Mouse (Mus musculus) midbrain, embryonic 14.5 days (tissue): ENCODE measurements at regions not wholly inside any gene's neighbourhood (a gene's known extent, or its start where the extent isn't known, plus 50 kb on each side); places are given as distances from the start of the nearest gene placed in this dataset.

ENCODE experiments used
- ATAC-seq: fragments of 200-750 bp; cut with Nextera tagmentation; 2 replicates; pipeline ENCODE4 v1.8.0; 2017; ENCODE audit warnings: moderate number of reproducible peaks, moderate library complexity; ENCODE audit not compliant: low FRiP score, low TSS enrichment
- DNase-seq: peaks from one replicate; pipeline ENCODE4 v3.0.0-alpha.2; 2015
- H3K27ac ChIP-seq: fragments of 300-500 bp; sonication (generic); replicated peaks from 2 replicates; pipeline ENCODE4 v1.5.1; 2014; ENCODE audit warnings: mild to moderate bottlenecking, low read depth, low read length, moderate library complexity
- H3K27me3 ChIP-seq: fragments of 300-500 bp; sonication (generic); 2 replicates; pipeline ENCODE4 v1.6.1; 2014; ENCODE audit warnings: low read length, control low read depth, mixed read lengths; ENCODE audit not compliant: control insufficient read depth, insufficient read depth
- H3K36me3 ChIP-seq: fragments of 300-500 bp; sonication (generic); 2 replicates; pipeline ENCODE4 v1.6.1; 2014; ENCODE audit warnings: low read length, control low read depth; ENCODE audit not compliant: control insufficient read depth, insufficient read depth
- H3K4me1 ChIP-seq: fragments of 300-500 bp; sonication (generic); 2 replicates; pipeline ENCODE4 v1.6.1; 2014; ENCODE audit warnings: mild to moderate bottlenecking, antibody characterized with exemption, low read length, control low read depth; ENCODE audit not compliant: control insufficient read depth, insufficient read depth
- H3K4me2 ChIP-seq: fragments of 300-500 bp; sonication (generic); 2 replicates; pipeline ENCODE4 v1.6.1; 2014; ENCODE audit warnings: mild to moderate bottlenecking, low read length, moderate library complexity
- H3K4me3 ChIP-seq: fragments of 300-500 bp; sonication (generic); replicated peaks from 2 replicates; pipeline ENCODE4 v1.5.1; 2014; ENCODE audit warnings: low read depth, low read length
- H3K9ac ChIP-seq: fragments of 300-500 bp; sonication (generic); replicated peaks from 2 replicates; pipeline ENCODE4 v1.6.1; 2014; ENCODE audit warnings: mild to moderate bottlenecking, low read length, moderate library complexity
- H3K9me3 ChIP-seq: fragments of 300-500 bp; sonication (generic); 2 replicates; pipeline ENCODE4 v1.6.1; 2016; ENCODE audit warnings: low read length, control low read depth, mixed read lengths; ENCODE audit not compliant: control insufficient read depth
- WGBS: fragments of 180-500 bp; shearing (Covaris S2); extraction: QIAGEN DNeasy Blood & Tissue Kit; methylation state at CpG from one replicate; pipeline ENCODE4 v1.1.7; 2014; 5-methylcytosine and 5-hydroxymethylcytosine counted together

DNA sequence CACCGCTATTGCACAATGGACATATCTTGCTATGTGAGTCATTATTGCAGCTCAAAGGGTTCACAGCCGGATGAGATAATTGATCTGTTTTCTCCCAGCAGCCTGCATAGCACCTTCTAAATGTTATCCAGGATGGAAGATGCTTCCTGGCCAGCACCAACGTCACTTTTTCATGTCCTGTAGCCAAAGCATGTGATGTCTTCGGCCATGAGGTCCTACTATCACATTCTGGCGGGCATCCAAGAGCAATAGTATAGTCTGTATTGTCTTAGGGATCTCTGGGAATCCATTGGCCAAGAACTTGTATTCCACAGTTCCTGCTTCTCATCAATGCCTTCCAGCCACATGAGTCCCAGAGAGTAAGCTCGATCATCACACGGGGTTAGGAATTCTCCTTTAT, 70.6 kb downstream of the Npy start:
- H3K9ac ChIP-seq: no peak overlapping the region
- 92% methylated on average over 7 of the region's 7 CpGs for WGBS
- H3K27ac ChIP-seq: no peak overlapping the region
- H3K4me3 ChIP-seq: no peak overlapping the region
- H3K36me3 ChIP-seq: no peaks in the 10 kb centered on the region
- peaks cover 5% of the 10 kb centered on the region; the same call in 1 of the 2 replicates for H3K9me3 ChIP-seq
- ATAC-seq (no peak), DNase-seq (no peak)
- no peak overlapping the region for H3K4me2 ChIP-seq
- no peaks in the 10 kb centered on the region for H3K27me3 ChIP-seq
- no peaks in the 10 kb centered on the region for H3K4me1 ChIP-seq

DNA sequence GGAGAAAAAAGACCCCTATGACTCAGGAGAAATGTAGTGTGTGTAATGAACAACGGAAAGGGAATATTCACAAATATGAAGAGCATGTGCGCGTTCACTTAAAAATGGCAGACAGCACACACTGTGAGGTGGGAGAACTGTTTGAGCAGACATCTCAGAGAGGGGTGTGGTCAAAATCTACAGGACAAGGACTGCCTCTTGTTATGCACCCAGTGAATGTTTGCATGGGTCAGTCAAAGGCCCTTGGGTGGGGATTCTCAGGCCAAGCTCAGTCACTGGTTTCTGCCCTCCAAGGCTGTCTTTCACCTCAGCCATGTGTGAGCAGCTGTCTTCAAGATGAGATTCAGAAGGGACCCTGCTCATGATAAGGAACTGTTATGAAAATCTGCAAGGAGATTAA, 76.6 kb downstream of the Npy start:
- Histone ChIP-seq H3K4me2 (no peak overlapping the region), H3K4me1 (no peaks in the 10 kb centered on the region), H3K27me3 (no peaks in the 10 kb centered on the region), H3K4me3 (no peak overlapping the region), H3K9ac (no peak overlapping the region), H3K36me3 (no peaks in the 10 kb centered on the region), H3K27ac (no peak overlapping the region), H3K9me3 (peaks cover 5% of the 10 kb centered on the region; the same call in 1 of the 2 replicates)
- WGBS: 97% methylated on average over 3 of the region's 3 CpGs
- no peak for DNase-seq
- ATAC-seq: no peak

DNA sequence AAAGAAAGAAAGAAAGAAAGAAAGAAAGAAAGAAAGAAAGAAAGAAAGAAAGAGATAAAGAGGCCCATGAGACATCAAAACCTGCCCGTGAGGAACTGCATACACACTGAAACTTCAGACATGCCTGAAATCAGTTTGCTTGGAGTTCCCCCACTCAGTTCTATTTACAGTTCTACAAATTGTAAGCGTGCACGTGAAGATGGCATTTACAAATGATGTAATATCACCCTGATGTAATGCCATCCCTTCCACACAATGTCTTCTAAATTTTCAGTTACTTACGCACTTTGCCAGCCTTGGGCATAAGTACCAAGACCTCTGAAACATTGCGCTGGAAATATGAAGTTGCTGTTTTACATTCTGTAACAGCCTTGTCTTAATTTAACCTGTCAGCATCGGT, 79.0 kb downstream of the Npy start:
- H3K4me3 ChIP-seq: no peak overlapping the region
- WGBS: 91% methylated on average over 6 of the region's 6 CpGs
- no peaks in the 10 kb centered on the region for H3K9me3 ChIP-seq
- no peak overlapping the region for H3K9ac ChIP-seq
- H3K27ac ChIP-seq: no peak overlapping the region
- H3K36me3 ChIP-seq: no peaks in the 10 kb centered on the region
- DNase-seq (no peak), ATAC-seq (no peak)
- H3K4me2 ChIP-seq: no peak overlapping the region
- no peaks in the 10 kb centered on the region for H3K4me1 ChIP-seq
- no peaks in the 10 kb centered on the region for H3K27me3 ChIP-seq

DNA sequence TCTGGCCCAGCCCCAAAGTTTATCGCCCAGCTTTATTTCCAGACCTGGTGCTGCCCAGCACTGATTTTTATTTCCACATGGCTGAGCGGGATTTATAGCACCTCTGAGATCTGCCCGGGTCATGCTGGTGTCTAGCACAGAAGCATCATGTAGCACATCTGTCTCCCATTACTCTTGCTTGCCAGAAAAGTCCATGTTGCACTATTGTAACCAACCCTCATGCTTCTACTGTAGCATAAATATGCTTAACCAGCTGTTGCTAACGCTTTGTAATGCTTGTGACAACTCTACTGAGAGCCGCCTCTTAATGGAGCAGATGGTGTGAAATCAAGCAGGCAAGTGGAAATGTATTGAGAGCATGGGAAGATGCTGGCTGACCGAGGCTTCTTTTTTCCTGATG, 81.5 kb downstream of the Npy start:
- DNase-seq (no peak), ATAC-seq (no peak)
- H3K4me1 ChIP-seq: no peaks in the 10 kb centered on the region
- H3K27ac ChIP-seq: no peak overlapping the region
- H3K27me3 ChIP-seq: no peaks in the 10 kb centered on the region
- H3K4me3 ChIP-seq: no peak overlapping the region
- no peaks in the 10 kb centered on the region for H3K36me3 ChIP-seq
- WGBS: 68% methylated on average over 6 of the region's 6 CpGs
- no peak overlapping the region for H3K4me2 ChIP-seq
- H3K9me3 ChIP-seq: no peaks in the 10 kb centered on the region
- no peak overlapping the region for H3K9ac ChIP-seq

DNA sequence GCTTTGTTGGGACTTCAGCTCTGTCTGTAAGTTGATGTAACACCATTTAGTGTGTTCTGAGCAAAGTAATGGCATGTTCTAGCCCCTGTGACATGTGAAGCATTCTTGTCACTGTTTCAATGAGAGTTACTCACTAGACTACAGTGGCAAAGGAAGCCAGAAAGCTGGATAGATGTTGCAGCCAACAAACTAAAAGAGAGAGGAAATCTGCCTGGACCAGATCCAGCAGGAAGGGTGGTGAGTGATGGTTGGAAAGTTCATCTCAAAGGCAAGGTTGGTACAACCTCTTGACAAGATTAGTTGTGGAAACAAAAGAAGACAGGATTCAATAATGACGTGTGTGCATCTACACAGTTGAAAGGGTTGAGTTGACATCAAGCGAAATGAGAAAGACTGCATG, 83.9 kb downstream of the Npy start:
- Histone ChIP-seq H3K27me3 (no peaks in the 10 kb centered on the region), H3K4me2 (no peak overlapping the region), H3K27ac (no peak overlapping the region), H3K9ac (no peak overlapping the region), H3K4me1 (no peaks in the 10 kb centered on the region), H3K4me3 (no peak overlapping the region), H3K36me3 (no peaks in the 10 kb centered on the region), H3K9me3 (no peaks in the 10 kb centered on the region)
- no peak for DNase-seq
- WGBS: 85% methylated on average over 2 of the region's 2 CpGs
- ATAC-seq: no peak

DNA sequence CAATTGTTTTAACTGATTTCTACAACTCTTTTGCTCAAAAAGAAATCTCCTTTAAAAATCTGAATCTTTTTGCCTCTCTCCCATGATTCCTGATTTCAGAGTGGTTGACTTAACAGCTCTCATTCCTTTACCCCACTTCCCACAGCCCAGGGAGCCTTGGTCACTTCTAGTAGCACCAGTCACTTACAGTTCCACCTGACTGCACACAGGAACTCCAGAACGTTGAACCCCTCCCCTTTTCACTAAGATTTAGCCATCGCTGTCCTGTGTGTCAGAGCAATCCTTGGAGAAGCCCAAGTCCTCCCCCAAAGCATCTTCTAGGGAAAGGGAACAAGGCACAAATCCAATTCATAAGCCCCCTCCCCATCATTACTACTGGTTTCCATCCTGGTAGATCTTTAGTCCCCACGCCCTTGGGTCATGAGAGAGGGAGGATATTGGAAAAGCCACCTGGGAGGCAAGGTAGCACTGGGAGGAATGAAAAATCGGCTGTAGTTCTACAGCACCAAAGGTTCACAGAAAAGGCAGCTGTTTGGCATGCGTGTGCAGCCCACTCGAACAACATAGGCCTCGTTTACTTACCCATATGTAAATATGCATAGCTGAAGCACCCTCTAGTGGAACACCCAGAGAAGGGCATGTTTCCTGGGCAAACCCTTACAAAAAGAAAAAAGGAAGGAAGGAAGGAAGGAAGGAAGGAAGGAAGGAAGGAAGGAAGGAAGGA, 96.7 kb downstream of the Npy start:
- ATAC-seq: no peak
- Histone ChIP-seq H3K4me2 (no peak overlapping the region), H3K36me3 (no peaks in the 10 kb centered on the region), H3K27me3 (no peaks in the 10 kb centered on the region), H3K4me1 (no peaks in the 10 kb centered on the region), H3K9me3 (no peaks in the 10 kb centered on the region), H3K4me3 (no peak overlapping the region), H3K9ac (no peak overlapping the region), H3K27ac (no peak overlapping the region)
- DNase-seq: peak; percentile 84
- 29% methylated on average over 7 of the region's 7 CpGs for WGBS

DNA sequence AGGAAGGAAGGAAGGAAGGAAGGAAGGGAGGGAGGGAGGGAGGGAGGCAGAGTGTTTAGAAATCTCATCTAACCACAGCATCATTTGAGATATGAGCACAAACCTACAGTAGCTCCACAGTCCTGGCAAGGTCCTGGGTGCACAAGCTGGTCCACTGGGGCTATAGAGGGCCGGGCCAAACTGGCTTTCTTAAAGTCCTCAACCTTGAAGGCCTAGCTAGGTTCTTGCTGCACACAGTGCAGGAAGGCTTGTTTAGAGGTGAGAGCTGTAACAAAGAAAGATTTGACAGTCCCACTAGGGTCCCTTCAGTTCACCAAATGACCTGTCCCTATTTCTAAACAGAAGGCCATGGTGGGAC, 97.3 kb downstream of the Npy start:
- WGBS: 96% methylated on average over 1 of the region's 1 CpGs
- DNase-seq (no peak), ATAC-seq (no peak)
- Histone ChIP-seq H3K4me1 (no peaks in the 10 kb centered on the region), H3K4me2 (no peak overlapping the region), H3K27ac (no peak overlapping the region), H3K9ac (no peak overlapping the region), H3K4me3 (no peak overlapping the region), H3K36me3 (no peaks in the 10 kb centered on the region), H3K9me3 (no peaks in the 10 kb centered on the region), H3K27me3 (no peaks in the 10 kb centered on the region)

DNA sequence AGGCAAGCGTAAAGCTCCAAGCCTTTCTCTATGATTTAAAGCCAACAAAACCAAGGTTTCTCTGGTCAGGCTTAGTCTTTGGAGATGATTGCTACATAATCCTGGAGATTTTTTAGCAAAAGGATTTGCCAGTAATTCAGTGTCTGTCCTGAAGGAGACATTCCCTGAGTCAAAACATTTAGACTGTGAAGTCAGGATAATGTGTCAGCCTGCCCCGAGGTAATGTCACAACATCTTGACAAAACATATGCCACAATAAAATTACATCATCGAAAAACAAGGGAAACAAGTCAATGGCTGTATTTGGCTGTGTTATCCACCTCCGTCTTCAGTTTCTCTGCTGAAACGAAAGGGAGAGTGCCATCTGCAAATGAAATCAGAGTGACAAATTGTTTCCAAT, 101.8 kb downstream of the Npy start:
- no peak overlapping the region for H3K4me2 ChIP-seq
- H3K27me3 ChIP-seq: no peaks in the 10 kb centered on the region
- no peaks in the 10 kb centered on the region for H3K36me3 ChIP-seq
- H3K4me3 ChIP-seq: no peak overlapping the region
- no peaks in the 10 kb centered on the region for H3K4me1 ChIP-seq
- no peak overlapping the region for H3K9ac ChIP-seq
- no peaks in the 10 kb centered on the region for H3K9me3 ChIP-seq
- no peak for DNase-seq
- no peak overlapping the region for H3K27ac ChIP-seq
- 76% methylated on average over 5 of the region's 5 CpGs for WGBS
- ATAC-seq: no peak

DNA sequence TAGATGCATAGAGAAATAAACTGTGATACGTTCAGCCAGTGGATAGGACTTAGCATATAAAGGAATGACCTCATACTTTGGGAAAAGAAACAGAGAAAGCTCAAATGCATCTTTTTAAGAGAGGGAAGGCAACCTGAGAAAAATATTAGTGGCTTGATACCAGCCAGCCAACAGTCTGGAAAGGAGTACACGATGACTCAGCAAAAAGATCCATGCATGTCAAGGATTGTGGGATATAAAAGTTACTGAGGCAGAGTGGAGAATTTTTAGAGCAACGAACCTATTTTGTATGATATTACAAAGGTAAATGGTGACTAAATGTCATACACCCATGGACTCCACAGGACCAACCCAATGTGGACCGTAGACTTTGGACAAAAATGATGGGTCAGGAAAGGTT, 105.6 kb downstream of the Npy start:
- H3K27me3 ChIP-seq: no peaks in the 10 kb centered on the region
- no peaks in the 10 kb centered on the region for H3K4me1 ChIP-seq
- H3K27ac ChIP-seq: no peak overlapping the region
- ATAC-seq (no peak), DNase-seq (no peak)
- no peak overlapping the region for H3K9ac ChIP-seq
- H3K36me3 ChIP-seq: no peaks in the 10 kb centered on the region
- H3K4me2 ChIP-seq: no peak overlapping the region
- 85% methylated on average over 4 of the region's 4 CpGs for WGBS
- H3K9me3 ChIP-seq: no peaks in the 10 kb centered on the region
- no peak overlapping the region for H3K4me3 ChIP-seq
